Mouse (Mus musculus): ENCODE results near the gene Mcrip2.

- TF ChIP-seq POLR2A (IDR thresholded peaks at IDR 0.05; ENCODE audit: insufficient read length, low read depth) (peak; percentile 26), E2F4 (IDR thresholded peaks at IDR 0.05; ENCODE audit: insufficient read depth) (no peak)
Measured at GRCm38 (mm10) chr17:25830200-25830753, 38.3 kb downstream of the Mcrip2 start.

All from myocyte (in vitro differentiated cells).